ENCODE assay signal across 7 mouse cellular contexts in genomic region chr4:57299701-57300468, GRCm38 (mm10). TPM values are rescaled to one million over a fixed set of nuclear protein-coding genes. Genes with fewer than 3 reads are reported as not detected.
DNase-seq lines count a peak whose midpoint lies in the region; ATAC-seq and TF ChIP-seq lines count a peak whose summit lies in the region.

No protein-coding gene starts in this region.

- ATAC-seq in intestine, postnatal 0 days, result peak; percentile 67
- ATAC-seq in limb, embryonic 13.5 days (ENCODE audit: low FRiP score, low read depth), result peak; percentile 56; the same call in 1 of the 2 replicates
- ATAC-seq in midbrain, embryonic 13.5 days, result peak; percentile 66

- H3K9me3 ChIP-seq in intestine, postnatal 0 days (ENCODE audit: control insufficient read depth), result no peaks in the 10 kb centered on the region
- no peaks in the 10 kb centered on the region for H3K9me3 ChIP-seq in limb, embryonic 13.5 days
- no peaks in the 10 kb centered on the region for H3K9me3 ChIP-seq in midbrain, embryonic 13.5 days

- TF ChIP-seq CTCF in intestine, postnatal 0 days (IDR thresholded peaks at IDR 0.05; ENCODE audit: low read depth), result peak; percentile 49

- H3K4me3 ChIP-seq in intestine, postnatal 0 days (ENCODE audit: low read depth, low read length), result peak overlapping the region; percentile 83
- peak overlapping the region; percentile 84 for H3K4me3 ChIP-seq in limb, embryonic 13.5 days
- H3K4me3 ChIP-seq in midbrain, embryonic 13.5 days (replicated peaks), result peak overlapping the region; percentile 69

- peak; percentile 81 for DNase-seq in adrenal gland, postnatal 10 days
- peak; percentile 54 for DNase-seq in embryo, embryonic 9.5 days (ENCODE audit: extremely low spot score)
- DNase-seq in heart, adult 11 months, result peak; percentile 96
- DNase-seq in spleen, postnatal 10 days (ENCODE audit: low spot score in 2 of 2), result peak; percentile 22 to 39

- peak overlapping the region; percentile 97 for H3K4me2 ChIP-seq in intestine, postnatal 0 days (replicated peaks; ENCODE audit: low read depth)
- H3K4me2 ChIP-seq in limb, embryonic 13.5 days (replicated peaks), result peak overlapping the region; percentile 96
- peak overlapping the region; percentile 92 for H3K4me2 ChIP-seq in midbrain, embryonic 13.5 days (replicated peaks)

- peak overlapping the region; percentile 75 for H3K9ac ChIP-seq in intestine, postnatal 0 days (ENCODE audit: low read depth, low read length)
- peak overlapping the region; percentile 81 for H3K9ac ChIP-seq in limb, embryonic 13.5 days
- peak overlapping the region; percentile 68 for H3K9ac ChIP-seq in midbrain, embryonic 13.5 days (replicated peaks)

- no peaks in the 10 kb centered on the region for H3K27me3 ChIP-seq in intestine, postnatal 0 days (replicated peaks; ENCODE audit: control insufficient read depth, insufficient read depth, low read length)
- H3K27me3 ChIP-seq in limb, embryonic 13.5 days, result peaks cover 60% of the 10 kb centered on the region
- H3K27me3 ChIP-seq in midbrain, embryonic 13.5 days, result peaks cover 54% of the 10 kb centered on the region

- peaks cover 9% of the 10 kb centered on the region for H3K4me1 ChIP-seq in intestine, postnatal 0 days (replicated peaks; ENCODE audit: control insufficient read depth, insufficient read depth, low read length)
- peaks cover 40% of the 10 kb centered on the region for H3K4me1 ChIP-seq in limb, embryonic 13.5 days
- H3K4me1 ChIP-seq in midbrain, embryonic 13.5 days (replicated peaks), result peaks cover 30% of the 10 kb centered on the region

- peak overlapping the region; percentile 84 for H3K27ac ChIP-seq in intestine, postnatal 0 days (ENCODE audit: low read depth, low read length)
- H3K27ac ChIP-seq in limb, embryonic 13.5 days, result no peak overlapping the region
- no peak overlapping the region for H3K27ac ChIP-seq in midbrain, embryonic 13.5 days

- H3K36me3 ChIP-seq in intestine, postnatal 0 days (ENCODE audit: control insufficient read depth, insufficient read depth), result no peaks in the 10 kb centered on the region
- H3K36me3 ChIP-seq in limb, embryonic 13.5 days, result no peaks in the 10 kb centered on the region
- no peaks in the 10 kb centered on the region for H3K36me3 ChIP-seq in midbrain, embryonic 13.5 days

- WGBS in intestine, postnatal 0 days, result under 1% methylated on average over 70 of the region's 97 CpGs
- under 1% methylated on average over 92 of the region's 97 CpGs for WGBS in limb, embryonic 13.5 days
- 1% methylated on average over 73 of the region's 97 CpGs for WGBS in midbrain, embryonic 13.5 days

RNA-seq across cellular contexts. Expression of gene Ptpn3, which starts 1.8 kb away (rescaled TPM):
- 10 to 100 TPM; 18.2 to 21.3 TPM for total RNA-seq in adrenal gland, postnatal 10 days (2021)
- 8.6 and 10.7 TPM in 2 replicates for polyA plus RNA-seq in intestine, postnatal 0 days (2015; fragmentation: Nextera tagmentation; extraction: Ambion mirVana)
- polyA plus RNA-seq in limb, embryonic 13.5 days (2015; fragmentation: Nextera tagmentation; extraction: Ambion mirVana), result 3.4 and 3.5 TPM in 2 replicates
- 1.5 and 1.6 TPM in 2 replicates for polyA plus RNA-seq in midbrain, embryonic 13.5 days (2015; fragmentation: Nextera tagmentation; extraction: Ambion mirVana)

Comparison
In these comparisons a context has a peak if more than half of its experiments do, and no peak if none do; other contexts are left out.
1. DNase-seq: peak in every context shown above with its lines; median percentile 96 in heart, adult 11 months; 81 in adrenal gland, postnatal 10 days; 54 in embryo, embryonic 9.5 days; 30 in spleen, postnatal 10 days.